Mouse (Mus musculus): Measurements from ENCODE around the gene Ift88. TPM values are rescaled to one million over a fixed set of nuclear protein-coding genes. Genes with fewer than 3 reads are reported as not detected.

Gene Ift88
- polyA plus RNA-seq (2014; fragmentation: Illumina TruSeq; extraction: RNeasy Lipid Tissue Mini Kit (QIAGEN cat#74804); ENCODE audit: low read depth, low replicate concordance) = 142 TPM

GRCm38 (mm10) chr14:57423432-57424211 is at the start of gene Ift88:
Gene Ift88, plus strand, starts transcription at chr14:57424062.

GRCm38 (mm10) chr14:57398065-57398757 is 25.7 kb upstream of the Ift88 start, which contains the start of gene Cryl1:
Gene Cryl1, minus strand, starts transcription at chr14:57398529.

GRCm38 (mm10) chr14:57524671-57525387 is 101.0 kb downstream of the Ift88 start, which contains the start of gene Il17d:
Gene Il17d, plus strand, starts transcription at chr14:57524777.

Other genes starting within 250 kb of the Ift88 start
- gene Cryl1, start 25.5 kb upstream of the Ift88 start, polyA plus RNA-seq (2014; fragmentation: Illumina TruSeq; extraction: RNeasy Lipid Tissue Mini Kit (QIAGEN cat#74804); ENCODE audit: low read depth, low replicate concordance) = 1.1 TPM
- 6.6 TPM for gene Il17d, start 100.7 kb downstream of the Ift88 start, polyA plus RNA-seq (2014; fragmentation: Illumina TruSeq; extraction: RNeasy Lipid Tissue Mini Kit (QIAGEN cat#74804); ENCODE audit: low read depth, low replicate concordance)
- gene Eef1akmt1, start 147.6 kb downstream of the Ift88 start, polyA plus RNA-seq (2014; fragmentation: Illumina TruSeq; extraction: RNeasy Lipid Tissue Mini Kit (QIAGEN cat#74804); ENCODE audit: low read depth, low replicate concordance) = 8.3 TPM
- gene Xpo4, start 241.4 kb downstream of the Ift88 start, polyA plus RNA-seq (2014; fragmentation: Illumina TruSeq; extraction: RNeasy Lipid Tissue Mini Kit (QIAGEN cat#74804); ENCODE audit: low read depth, low replicate concordance) = 48.4 TPM

Measured in testis, adult 10 weeks (tissue).